Mouse (Mus musculus): ENCODE data around the gene Arhgef12. TPM values are rescaled to one million over a fixed set of nuclear protein-coding genes. Genes with fewer than 3 reads are reported as not detected.

The Arhgef12 gene
- polyA plus RNA-seq, 1 experiment from 2014 or later, result 23.2 TPM

DNA sequence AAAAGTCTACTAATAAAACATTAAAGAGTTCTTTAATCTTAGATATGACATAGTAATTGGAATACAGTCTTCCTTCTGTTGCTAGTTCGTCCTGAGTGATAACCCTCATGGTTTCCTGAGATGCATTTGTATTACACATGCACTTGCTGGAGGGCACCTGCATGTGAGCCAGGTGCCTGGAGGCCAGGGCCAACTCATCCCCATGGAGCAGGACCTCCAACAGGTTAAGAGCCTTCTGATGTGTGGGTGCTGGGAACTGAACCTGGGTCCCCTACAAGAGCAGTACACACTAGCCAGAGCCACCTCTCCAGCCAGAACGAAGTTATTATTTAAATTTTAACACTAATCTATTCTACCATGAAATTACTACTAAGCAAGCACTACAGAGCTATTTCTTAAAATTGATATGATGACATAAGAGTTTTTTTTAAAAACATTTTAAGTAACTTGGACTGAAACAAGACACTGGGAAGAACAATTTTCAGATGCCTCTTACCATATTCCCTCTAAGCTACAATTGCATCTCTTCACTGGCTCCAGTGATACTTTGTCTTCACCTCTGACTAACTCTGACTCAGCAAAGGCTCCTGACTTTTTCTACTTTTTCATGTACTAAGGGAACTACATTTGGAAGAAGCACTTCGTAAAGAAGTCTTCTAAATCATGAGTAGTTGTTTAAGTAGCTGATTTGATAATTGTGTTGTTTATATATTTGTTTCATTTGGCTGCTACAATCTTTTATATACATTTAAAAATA lies 9.1 kb downstream of the Arhgef12 start:
- 91% methylated on average over 3 of the region's 3 CpGs for WGBS
- no peak overlapping the region for H3K27ac ChIP-seq (replicated peaks)

GRCm38 (mm10) chr9:43096337-43096736 lies 10.7 kb downstream of the Arhgef12 start:
- no peak overlapping the region for H3K27ac ChIP-seq (replicated peaks)
- no peaks in the 10 kb centered on the region for H3K9me3 ChIP-seq (replicated peaks)
- H3K4me3 ChIP-seq (replicated peaks), result no peak overlapping the region
- H3K36me3 ChIP-seq, result no peaks in the 10 kb centered on the region
- H3K4me1 ChIP-seq, result peaks cover 14% of the 10 kb centered on the region
- ATAC-seq (ENCODE audit: low FRiP score), result no peak
- H3K4me2 ChIP-seq, result no peak overlapping the region
- no peaks in the 10 kb centered on the region for H3K27me3 ChIP-seq (replicated peaks)
- H3K9ac ChIP-seq (replicated peaks), result no peak overlapping the region

More for the DNA sequence above, 9.1 kb downstream of the Arhgef12 start:
- Histone ChIP-seq H3K36me3 (no peaks in the 10 kb centered on the region), H3K27me3 (replicated peaks) (no peaks in the 10 kb centered on the region), H3K4me1 (peaks cover 25% of the 10 kb centered on the region), H3K4me3 (replicated peaks) (no peak overlapping the region), H3K9me3 (replicated peaks) (no peaks in the 10 kb centered on the region), H3K9ac (replicated peaks) (no peak overlapping the region), H3K4me2 (no peak overlapping the region)
- no peak for ATAC-seq (ENCODE audit: low FRiP score)

DNA sequence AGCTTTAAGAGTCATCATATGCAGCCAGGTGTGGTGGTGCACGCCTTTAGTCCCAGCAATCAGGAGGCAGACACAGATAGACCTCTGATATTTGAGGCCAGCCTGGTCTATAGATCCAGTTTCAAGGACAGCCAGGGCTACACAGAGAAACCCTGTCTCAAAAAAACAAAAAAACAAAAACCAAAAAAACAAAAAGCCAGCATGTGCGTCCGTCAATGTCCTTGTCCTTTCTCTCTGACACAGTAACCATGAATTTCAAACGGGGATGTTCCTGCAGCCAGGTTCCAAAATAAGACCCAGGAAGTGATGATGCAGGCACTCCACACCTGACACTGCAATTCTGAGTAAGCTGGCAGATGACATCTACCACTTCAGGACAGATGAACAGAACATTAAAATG lies 12.2 kb downstream of the Arhgef12 start:
- no peak for ATAC-seq (ENCODE audit: low FRiP score)
- WGBS, result 88% methylated on average over 4 of the region's 4 CpGs
- Histone ChIP-seq H3K27me3 (replicated peaks) (no peaks in the 10 kb centered on the region), H3K4me1 (peaks cover 12% of the 10 kb centered on the region), H3K4me2 (no peak overlapping the region), H3K9ac (replicated peaks) (no peak overlapping the region), H3K27ac (replicated peaks) (no peak overlapping the region), H3K4me3 (replicated peaks) (no peak overlapping the region), H3K36me3 (no peaks in the 10 kb centered on the region), H3K9me3 (replicated peaks) (no peaks in the 10 kb centered on the region)

DNA sequence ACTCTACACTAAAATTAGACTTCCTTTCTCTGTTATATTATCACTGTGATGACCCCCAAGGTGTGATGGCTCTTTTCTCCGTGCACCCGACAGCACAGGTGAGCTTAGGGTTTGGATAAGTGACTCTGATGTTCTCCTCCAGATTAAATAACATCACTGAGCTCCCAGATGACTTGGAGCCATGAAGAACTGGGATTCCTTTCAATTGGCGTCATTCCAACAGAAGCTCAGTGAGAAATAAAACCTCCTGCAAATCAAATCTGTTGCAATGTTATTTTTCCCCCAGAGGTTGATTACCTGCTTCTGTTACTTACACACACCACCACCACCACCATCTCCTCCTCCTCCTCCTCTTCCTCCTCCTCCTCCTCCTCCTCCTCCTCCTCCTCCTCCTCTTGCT lies 13.2 kb downstream of the Arhgef12 start:
- Histone ChIP-seq H3K9ac (replicated peaks) (no peak overlapping the region), H3K9me3 (replicated peaks) (no peaks in the 10 kb centered on the region), H3K36me3 (no peaks in the 10 kb centered on the region), H3K27me3 (replicated peaks) (no peaks in the 10 kb centered on the region), H3K4me1 (peaks cover 9% of the 10 kb centered on the region), H3K27ac (replicated peaks) (no peak overlapping the region), H3K4me3 (replicated peaks) (no peak overlapping the region), H3K4me2 (no peak overlapping the region)
- WGBS, result 50% methylated on average over 3 of the region's 3 CpGs
- no peak for ATAC-seq (ENCODE audit: low FRiP score)

DNA sequence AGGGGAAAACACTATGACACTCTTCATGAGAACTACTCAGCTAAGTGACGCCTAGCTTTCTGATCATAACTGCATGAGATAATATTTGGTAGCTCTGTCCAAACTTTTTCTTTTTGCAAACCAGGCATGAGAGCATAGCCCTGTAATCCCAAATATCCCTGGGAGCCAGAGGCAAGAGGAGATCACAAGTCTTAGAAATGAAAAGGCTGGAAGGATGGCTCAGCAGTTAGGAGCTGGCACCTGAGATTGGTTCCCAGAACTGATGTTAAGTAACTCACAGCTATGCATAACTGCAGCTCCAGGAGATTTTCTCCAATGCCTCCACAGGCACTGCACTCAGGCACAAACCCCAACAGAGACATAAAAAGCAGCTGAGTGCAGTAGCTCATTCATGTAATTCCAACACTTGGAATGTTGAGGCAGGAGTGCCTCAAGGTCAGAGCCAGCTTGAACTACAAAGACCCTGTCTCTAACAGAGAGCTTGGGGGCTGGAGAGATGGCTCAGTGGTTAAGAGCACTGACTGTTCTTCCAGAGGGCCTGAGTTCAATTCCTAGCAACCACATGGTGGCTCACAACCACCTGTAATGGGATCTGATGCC lies 21.3 kb downstream of the Arhgef12 start:
- peaks cover 6% of the 10 kb centered on the region; the same call in 1 of the 2 replicates for H3K4me1 ChIP-seq
- ATAC-seq (ENCODE audit: low FRiP score), result no peak
- H3K4me3 ChIP-seq (replicated peaks), result no peak overlapping the region
- WGBS, result 98% methylated on average over 1 of the region's 1 CpGs
- H3K9me3 ChIP-seq (replicated peaks), result no peaks in the 10 kb centered on the region
- H3K4me2 ChIP-seq, result no peak overlapping the region
- no peak overlapping the region for H3K9ac ChIP-seq (replicated peaks)
- no peaks in the 10 kb centered on the region for H3K36me3 ChIP-seq
- no peaks in the 10 kb centered on the region for H3K27me3 ChIP-seq (replicated peaks)
- no peak overlapping the region for H3K27ac ChIP-seq (replicated peaks)

DNA sequence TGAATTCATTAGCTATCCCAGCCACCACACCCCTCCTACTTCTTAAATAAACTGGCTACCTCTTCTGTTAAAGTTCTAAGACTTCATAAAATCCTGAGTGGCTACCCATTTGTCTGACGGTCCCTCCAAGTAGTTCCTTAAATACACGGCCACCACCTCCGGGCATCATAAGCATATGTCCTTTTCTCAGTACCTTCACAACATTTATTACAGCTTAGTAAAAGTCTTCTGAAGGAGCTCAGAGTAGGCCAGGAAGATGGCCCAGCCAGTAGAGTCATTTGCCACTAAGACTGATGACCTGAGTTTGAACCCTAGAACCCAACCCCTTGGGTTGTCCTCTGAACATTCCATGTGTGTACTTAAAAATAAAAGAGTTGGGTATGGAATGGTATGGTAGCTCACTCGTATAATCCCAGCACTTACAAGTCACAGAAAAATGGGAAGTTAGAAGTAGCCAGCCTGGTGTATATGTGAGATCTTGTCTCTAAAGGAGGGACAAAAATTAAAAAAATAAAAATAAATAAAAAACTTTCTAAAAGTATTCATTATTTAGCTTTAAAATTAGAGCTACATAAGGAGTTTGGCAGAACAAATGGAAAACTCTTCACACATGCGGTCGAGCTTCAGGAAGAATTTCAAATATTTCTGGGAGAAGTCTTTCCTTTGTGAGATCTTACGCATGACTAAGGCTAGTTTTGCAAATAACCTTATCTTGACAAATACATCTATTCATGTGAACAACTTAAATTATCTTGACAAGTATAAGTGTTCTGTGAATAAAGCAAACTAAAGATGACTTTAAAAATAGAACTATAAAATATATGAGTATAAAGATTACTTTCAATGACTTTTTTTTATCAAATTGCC lies 22.3 kb downstream of the Arhgef12 start:
- no peak overlapping the region for H3K4me2 ChIP-seq
- H3K36me3 ChIP-seq, result no peaks in the 10 kb centered on the region
- H3K4me1 ChIP-seq, result peaks cover 6% of the 10 kb centered on the region; the same call in 1 of the 2 replicates
- no peak overlapping the region for H3K27ac ChIP-seq (replicated peaks)
- no peak for ATAC-seq (ENCODE audit: low FRiP score)
- H3K4me3 ChIP-seq (replicated peaks), result no peak overlapping the region
- no peaks in the 10 kb centered on the region for H3K27me3 ChIP-seq (replicated peaks)
- 79% methylated on average over 7 of the region's 7 CpGs for WGBS
- H3K9ac ChIP-seq (replicated peaks), result no peak overlapping the region
- H3K9me3 ChIP-seq (replicated peaks), result no peaks in the 10 kb centered on the region

DNA sequence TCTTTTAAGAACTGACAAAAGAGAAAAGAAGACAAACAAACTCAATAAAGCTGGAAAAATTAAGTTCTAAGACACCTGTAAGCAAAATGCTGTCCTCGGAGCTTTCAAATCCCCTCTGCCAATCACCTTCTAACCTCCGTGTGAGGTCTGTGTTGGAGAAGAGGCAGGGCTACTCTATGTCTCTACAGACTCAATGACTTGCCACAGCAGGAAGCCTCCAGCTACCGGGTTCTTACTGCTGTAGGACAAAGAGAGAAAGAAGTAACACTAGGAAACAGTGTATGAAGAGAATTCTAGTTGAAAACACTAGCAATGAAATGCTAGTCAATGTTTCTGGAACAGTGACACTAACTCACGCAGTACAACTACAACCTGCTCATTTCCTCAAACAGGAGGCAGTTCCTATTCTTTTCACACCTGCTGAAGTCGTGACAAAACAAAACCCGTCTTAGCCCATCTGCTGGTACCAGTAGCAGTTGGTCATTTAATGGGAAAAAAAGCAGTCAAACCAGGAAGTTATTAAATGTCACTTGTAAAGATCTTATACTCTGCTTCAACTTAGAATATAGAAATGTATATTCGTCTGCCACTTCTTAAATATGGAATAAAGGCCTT lies 23.5 kb downstream of the Arhgef12 start:
- no peak for ATAC-seq (ENCODE audit: low FRiP score)
- H3K27ac ChIP-seq (replicated peaks), result no peak overlapping the region
- no peaks in the 10 kb centered on the region for H3K36me3 ChIP-seq
- no peak overlapping the region for H3K9ac ChIP-seq (replicated peaks)
- no peaks in the 10 kb centered on the region for H3K27me3 ChIP-seq (replicated peaks)
- no peak overlapping the region for H3K4me2 ChIP-seq
- peaks cover 6% of the 10 kb centered on the region; the same call in 1 of the 2 replicates for H3K4me1 ChIP-seq
- no peaks in the 10 kb centered on the region for H3K9me3 ChIP-seq (replicated peaks)
- H3K4me3 ChIP-seq (replicated peaks), result no peak overlapping the region
- 26% methylated on average over 7 of the region's 7 CpGs for WGBS

DNA sequence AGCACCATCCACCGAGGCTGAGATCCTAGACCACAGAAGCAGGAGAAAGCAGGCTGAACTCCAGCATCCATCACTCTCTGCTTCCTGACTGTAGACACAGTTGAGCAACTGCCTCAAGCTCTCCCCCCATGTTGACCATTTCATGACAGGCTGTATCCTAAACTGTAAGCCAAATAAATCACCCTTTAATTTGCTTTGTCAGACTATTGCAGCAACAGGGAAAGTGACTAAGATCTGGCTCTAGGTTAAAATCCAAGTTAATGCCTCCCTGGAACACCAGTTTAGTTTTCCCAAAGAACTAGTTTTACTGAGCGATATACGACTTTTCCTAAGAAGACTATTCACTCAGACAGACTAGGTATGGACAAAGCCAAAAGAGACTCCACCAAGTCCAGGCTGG lies 28.3 kb downstream of the Arhgef12 start:
- H3K9me3 ChIP-seq (replicated peaks), result no peaks in the 10 kb centered on the region
- H3K4me2 ChIP-seq, result no peak overlapping the region
- 97% methylated on average over 3 of the region's 3 CpGs for WGBS
- H3K4me1 ChIP-seq, result peaks cover 3% of the 10 kb centered on the region; the same call in 1 of the 2 replicates
- no peak for ATAC-seq (ENCODE audit: low FRiP score)
- H3K36me3 ChIP-seq, result no peaks in the 10 kb centered on the region
- H3K4me3 ChIP-seq (replicated peaks), result no peak overlapping the region
- no peak overlapping the region for H3K27ac ChIP-seq (replicated peaks)
- no peaks in the 10 kb centered on the region for H3K27me3 ChIP-seq (replicated peaks)
- H3K9ac ChIP-seq (replicated peaks), result no peak overlapping the region

DNA sequence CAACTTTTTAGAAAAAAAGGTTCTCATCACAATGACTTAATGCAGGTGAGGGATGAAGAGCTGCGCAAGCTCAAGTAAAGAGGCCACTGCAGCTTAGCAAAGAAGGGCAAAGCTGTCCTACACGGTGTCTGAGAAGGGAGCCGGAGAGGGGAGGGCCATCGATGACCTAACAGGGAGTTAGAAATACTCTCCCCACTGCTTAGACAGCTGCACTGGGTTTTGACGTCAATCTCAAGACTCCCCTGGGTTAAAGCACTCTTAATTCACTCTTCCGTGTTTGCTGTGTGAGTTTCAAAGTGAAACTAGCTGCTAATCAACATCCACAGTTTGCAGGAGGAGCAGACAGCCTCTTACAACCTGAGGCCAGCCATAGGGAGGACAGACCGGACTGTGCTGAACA lies 30.9 kb downstream of the Arhgef12 start:
- H3K9me3 ChIP-seq (replicated peaks), result no peaks in the 10 kb centered on the region
- no peaks in the 10 kb centered on the region for H3K36me3 ChIP-seq
- 74% methylated on average over 7 of the region's 7 CpGs for WGBS
- no peak overlapping the region for H3K27ac ChIP-seq (replicated peaks)
- no peak overlapping the region for H3K4me2 ChIP-seq
- peaks cover 8% of the 10 kb centered on the region; the same call in 1 of the 2 replicates for H3K4me1 ChIP-seq
- H3K9ac ChIP-seq (replicated peaks), result no peak overlapping the region
- no peak overlapping the region for H3K4me3 ChIP-seq (replicated peaks)
- ATAC-seq (ENCODE audit: low FRiP score), result no peak
- H3K27me3 ChIP-seq (replicated peaks), result no peaks in the 10 kb centered on the region

GRCm38 (mm10) chr9:43074611-43075010 lies 32.4 kb downstream of the Arhgef12 start:
- no peak overlapping the region for H3K4me2 ChIP-seq
- H3K27ac ChIP-seq (replicated peaks), result no peak overlapping the region
- H3K9ac ChIP-seq (replicated peaks), result no peak overlapping the region
- no peaks in the 10 kb centered on the region for H3K36me3 ChIP-seq
- ATAC-seq (ENCODE audit: low FRiP score), result no peak
- 95% methylated on average over 1 of the region's 1 CpGs for WGBS
- H3K9me3 ChIP-seq (replicated peaks), result no peaks in the 10 kb centered on the region
- no peak overlapping the region for H3K4me3 ChIP-seq (replicated peaks)
- no peaks in the 10 kb centered on the region for H3K27me3 ChIP-seq (replicated peaks)
- H3K4me1 ChIP-seq, result peaks cover 9% of the 10 kb centered on the region; the same call in 1 of the 2 replicates

DNA sequence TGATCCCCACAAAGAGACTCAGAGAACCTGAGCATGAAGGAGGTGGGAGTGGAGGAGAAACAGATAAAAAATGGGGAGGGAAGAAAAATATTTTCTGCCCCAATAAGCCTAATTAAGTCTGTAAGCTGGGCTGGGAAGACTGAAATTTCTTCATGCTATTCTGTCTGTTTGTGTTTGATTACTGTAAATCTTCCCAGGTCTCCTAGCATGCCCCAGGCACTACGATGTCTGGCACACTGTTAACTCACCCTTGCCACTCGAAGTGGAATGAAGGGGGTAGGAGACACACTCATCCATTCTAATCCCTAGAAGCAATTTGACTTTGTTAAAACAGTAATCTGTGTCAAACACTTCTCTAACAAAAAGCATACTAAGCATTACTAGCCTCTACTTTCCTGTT lies 35.3 kb downstream of the Arhgef12 start:
- H3K27ac ChIP-seq (replicated peaks), result peak overlapping the region; percentile 87
- WGBS, result 18% methylated on average over 2 of the region's 2 CpGs
- 0 out of 2 replicates have a peak overlapping the region, but pooled peaks have one; percentile 8 for H3K9ac ChIP-seq (replicated peaks)
- H3K4me1 ChIP-seq, result peaks cover 33% of the 10 kb centered on the region
- H3K27me3 ChIP-seq (replicated peaks), result no peaks in the 10 kb centered on the region
- H3K9me3 ChIP-seq (replicated peaks), result no peaks in the 10 kb centered on the region
- ATAC-seq (ENCODE audit: low FRiP score), result no peak
- no peaks in the 10 kb centered on the region for H3K36me3 ChIP-seq
- H3K4me2 ChIP-seq, result peak overlapping the region; percentile 50
- no peak overlapping the region for H3K4me3 ChIP-seq (replicated peaks)
